Mouse (Mus musculus): ENCODE measurements around the gene Olfr716. TPM values are rescaled to one million over a fixed set of nuclear protein-coding genes. Genes with fewer than 3 reads are reported as not detected.
"Not testable (repeated sequence)": the region's sequence is repeated elsewhere in the genome, so short reads cannot be mapped to it uniquely, and the experiment has no call there.

The Olfr716 gene
- not detected for total RNA-seq (2021)

GRCm38 (mm10) chr7:107138027-107138426 lies at the start of gene Olfr716:
TSS of gene Olfr716 (plus strand) at chr7:107138327.
- DNase-seq; intact Hi-C loops (cut with DNase I): not testable (repeated sequence)

- DNase-seq, result no peak
- intact Hi-C loops (cut with DNase I), result no loop called here
These were observed 45.2 kb upstream of the Olfr716 start, which contains the start of gene Olfr17 for GRCm38 (mm10) chr7:107092920-107093319. TSS of gene Olfr17 (plus strand) at chr7:107093220.

GRCm38 (mm10) chr7:107110269-107110668 lies 27.9 kb upstream of the Olfr716 start, which contains the start of gene Olfr715b:
TSS of gene Olfr715b (minus strand) at chr7:107110369.
- DNase-seq; intact Hi-C loops (cut with DNase I): not testable (repeated sequence)

- DNase-seq; intact Hi-C loops (cut with DNase I): not testable (repeated sequence)
These were observed 7.1 kb upstream of the Olfr716 start, which contains the start of gene Olfr715 for GRCm38 (mm10) chr7:107130983-107131382. TSS of gene Olfr715 (minus strand) at chr7:107131083.

GRCm38 (mm10) chr7:107166690-107167089 lies 28.6 kb downstream of the Olfr716 start, which contains the start of gene Nlrp14:
TSS of gene Nlrp14 (plus strand) at chr7:107166990.
- no peak for DNase-seq
- intact Hi-C loops (cut with DNase I), result no loop called here

GRCm38 (mm10) chr7:107180406-107180805 lies 42.3 kb downstream of the Olfr716 start:
- DNase-seq, result no peak
- intact Hi-C loops (cut with DNase I), result no loop called here

Other genes starting within 250 kb of the Olfr716 start
- not detected for gene Olfr707, start 237.1 kb upstream of the Olfr716 start, total RNA-seq (2021)
- not detected for gene Olfr1532-ps1, start 230.3 kb upstream of the Olfr716 start, total RNA-seq (2021)
- not detected for gene Olfr709-ps1, start 206.1 kb upstream of the Olfr716 start, total RNA-seq (2021)
- not detected for gene Olfr710, start 190.0 kb upstream of the Olfr716 start, total RNA-seq (2021)
- gene Olfr6, start 174.4 kb upstream of the Olfr716 start, total RNA-seq (2021), result not detected
- not detected for gene Olfr711, start 162.9 kb upstream of the Olfr716 start, total RNA-seq (2021)
- gene Olfr2, start 132.3 kb upstream of the Olfr716 start, total RNA-seq (2021), result not detected
- not detected for gene Olfr713, start 107.2 kb upstream of the Olfr716 start, total RNA-seq (2021)
- gene Olfr714, start 67.3 kb upstream of the Olfr716 start, total RNA-seq (2021), result not detected
- not detected for gene Olfr17, start 45.1 kb upstream of the Olfr716 start, total RNA-seq (2021)
- not detected for gene Olfr715b, start 28.0 kb upstream of the Olfr716 start, total RNA-seq (2021)
- under 1 TPM in 1 of 2 experiments, not detected in 1; 0.08 TPM for gene Olfr715, start 7.2 kb upstream of the Olfr716 start, total RNA-seq (2021)
- not detected for gene Nlrp14, start 28.7 kb downstream of the Olfr716 start, total RNA-seq (2021)
- gene Rbmxl2, start 71.1 kb downstream of the Olfr716 start, total RNA-seq (2021), result not detected
- gene Syt9, start 232.4 kb downstream of the Olfr716 start, total RNA-seq (2021), result 10 to 100 TPM; 19.1 to 20.6 TPM

All from left cerebral cortex, postnatal 4 days (tissue).